Mouse (Mus musculus): ENCODE results near the gene Kank1. TPM values are rescaled to one million over a fixed set of nuclear protein-coding genes. Genes with fewer than 3 reads are reported as not detected.
A peak's percentile ranks its signal among the peaks of the same experiment; 100 is the strongest.

Gene Kank1
- total and polyA plus RNA-seq, 2 experiments from 2014 or later, result 13.5 to 23.3 TPM

GRCm38 (mm10) chr19:25271591-25271990, 34.8 kb downstream of the Kank1 start:
- Histone ChIP-seq H3K4me3 (ENCODE audit: low read length) (no peak overlapping the region), H3K27me3 (ENCODE audit: insufficient read depth, low read length) (no peaks in the 10 kb centered on the region), H3K9ac (replicated peaks; ENCODE audit: low read length) (no peak overlapping the region), H3K4me2 (ENCODE audit: low read depth, low read length) (no peak overlapping the region), H3K27ac (no peak overlapping the region), H3K36me3 (ENCODE audit: insufficient read depth, low read length) (no peaks in the 10 kb centered on the region), H3K9me3 (ENCODE audit: low read length) (no peaks in the 10 kb centered on the region), H3K4me1 (ENCODE audit: insufficient read depth, low read length) (peaks cover 12% of the 10 kb centered on the region)
- ATAC-seq, result no peak
- no peak for DNase-seq (ENCODE audit: low spot score)
- WGBS, result 53% methylated on average over 9 of the region's 9 CpGs
- no peak for TF ChIP-seq CTCF (IDR thresholded peaks at IDR 0.05; ENCODE audit: low read depth)

DNA sequence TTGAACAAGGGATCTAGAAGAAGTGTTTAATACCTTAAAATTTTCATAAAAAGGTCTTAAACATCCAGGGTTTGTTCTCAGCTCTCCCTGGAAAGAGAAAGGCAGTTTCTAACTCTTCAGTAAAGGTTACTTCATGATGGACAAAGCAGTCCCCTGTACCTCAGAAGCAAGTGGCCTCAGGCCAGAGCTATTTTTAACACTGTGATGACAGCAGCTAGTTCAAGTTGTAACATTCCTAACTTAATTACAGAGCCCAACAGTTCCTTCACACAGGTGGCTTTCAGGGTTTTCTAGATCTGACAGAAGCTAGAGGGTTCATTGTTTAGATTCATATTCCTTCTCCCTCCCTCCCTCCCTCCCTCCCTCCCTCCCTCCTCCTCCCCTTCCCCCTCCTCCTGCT, 36.4 kb downstream of the Kank1 start:
- ATAC-seq, result no peak
- H3K9me3 ChIP-seq (ENCODE audit: low read length), result no peaks in the 10 kb centered on the region
- H3K4me2 ChIP-seq (ENCODE audit: low read depth, low read length), result no peak overlapping the region
- TF ChIP-seq CTCF (IDR thresholded peaks at IDR 0.05; ENCODE audit: low read depth), result no peak
- no peak overlapping the region for H3K4me3 ChIP-seq (ENCODE audit: low read length)
- H3K27ac ChIP-seq, result no peak overlapping the region
- no peaks in the 10 kb centered on the region for H3K36me3 ChIP-seq (ENCODE audit: insufficient read depth, low read length)
- DNase-seq (ENCODE audit: low spot score), result no peak
- no peak overlapping the region for H3K9ac ChIP-seq (replicated peaks; ENCODE audit: low read length)
- no peaks in the 10 kb centered on the region for H3K27me3 ChIP-seq (ENCODE audit: insufficient read depth, low read length)
- peaks cover 4% of the 10 kb centered on the region for H3K4me1 ChIP-seq (ENCODE audit: insufficient read depth, low read length)

- H3K27me3 ChIP-seq (ENCODE audit: insufficient read depth, low read length), result no peaks in the 10 kb centered on the region
- no peak overlapping the region for H3K4me2 ChIP-seq (ENCODE audit: low read depth, low read length)
- no peak for DNase-seq (ENCODE audit: low spot score)
- no peaks in the 10 kb centered on the region for H3K9me3 ChIP-seq (ENCODE audit: low read length)
- H3K4me1 ChIP-seq (ENCODE audit: insufficient read depth, low read length), result no peaks in the 10 kb centered on the region
- no peak overlapping the region for H3K4me3 ChIP-seq (ENCODE audit: low read length)
- no peaks in the 10 kb centered on the region for H3K36me3 ChIP-seq (ENCODE audit: insufficient read depth, low read length)
- no peak for TF ChIP-seq CTCF (IDR thresholded peaks at IDR 0.05; ENCODE audit: low read depth)
- WGBS, result 83% methylated on average over 15 of the region's 15 CpGs
- no peak overlapping the region for H3K9ac ChIP-seq (replicated peaks; ENCODE audit: low read length)
- no peak for ATAC-seq
- H3K27ac ChIP-seq, result no peak overlapping the region
Observed at GRCm38 (mm10) chr19:25276600-25277395, 40.0 kb downstream of the Kank1 start.

DNA sequence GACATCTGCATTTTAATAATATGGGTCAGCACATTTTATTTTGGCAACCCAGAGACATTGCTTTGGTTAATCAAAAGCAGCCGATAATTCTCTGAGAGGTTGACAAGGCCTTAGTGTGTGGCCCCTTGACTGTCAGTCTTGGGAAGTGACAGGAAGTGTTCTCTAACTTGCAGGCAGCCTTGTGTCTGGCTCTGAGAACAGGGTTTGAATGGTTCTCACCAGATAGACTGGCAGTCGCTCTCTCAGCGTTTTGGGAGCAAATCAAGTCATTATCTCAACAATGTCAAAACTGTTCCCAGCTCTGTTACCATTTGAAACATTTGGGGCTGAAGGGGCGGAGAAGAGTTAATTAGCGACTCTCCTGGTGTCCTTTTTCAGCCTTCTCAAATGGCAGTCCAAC, 41.0 kb downstream of the Kank1 start:
- H3K27me3 ChIP-seq (ENCODE audit: insufficient read depth, low read length), result no peaks in the 10 kb centered on the region
- H3K9ac ChIP-seq (replicated peaks; ENCODE audit: low read length), result no peak overlapping the region
- TF ChIP-seq CTCF (IDR thresholded peaks at IDR 0.05; ENCODE audit: low read depth), result no peak
- ATAC-seq, result peak; percentile 86
- 32% methylated on average over 5 of the region's 5 CpGs for WGBS
- H3K4me3 ChIP-seq (ENCODE audit: low read length), result no peak overlapping the region
- H3K4me2 ChIP-seq (ENCODE audit: low read depth, low read length), result no peak overlapping the region
- peak overlapping the region; percentile 3; the same call in 1 of the 2 replicates for H3K27ac ChIP-seq
- H3K9me3 ChIP-seq (ENCODE audit: low read length), result no peaks in the 10 kb centered on the region
- DNase-seq (ENCODE audit: low spot score), result peak; percentile 33
- H3K4me1 ChIP-seq (ENCODE audit: insufficient read depth, low read length), result no peaks in the 10 kb centered on the region
- H3K36me3 ChIP-seq (ENCODE audit: insufficient read depth, low read length), result no peaks in the 10 kb centered on the region

GRCm38 (mm10) chr19:25279603-25280002, 42.8 kb downstream of the Kank1 start:
- H3K27ac ChIP-seq, result no peak overlapping the region
- 86% methylated on average over 5 of the region's 5 CpGs for WGBS
- no peaks in the 10 kb centered on the region for H3K9me3 ChIP-seq (ENCODE audit: low read length)
- DNase-seq (ENCODE audit: low spot score) (no peak), ATAC-seq (no peak)
- no peaks in the 10 kb centered on the region for H3K36me3 ChIP-seq (ENCODE audit: insufficient read depth, low read length)
- no peak overlapping the region for H3K9ac ChIP-seq (replicated peaks; ENCODE audit: low read length)
- no peaks in the 10 kb centered on the region for H3K4me1 ChIP-seq (ENCODE audit: insufficient read depth, low read length)
- no peak overlapping the region for H3K4me2 ChIP-seq (ENCODE audit: low read depth, low read length)
- no peaks in the 10 kb centered on the region for H3K27me3 ChIP-seq (ENCODE audit: insufficient read depth, low read length)
- TF ChIP-seq CTCF (IDR thresholded peaks at IDR 0.05; ENCODE audit: low read depth), result no peak
- H3K4me3 ChIP-seq (ENCODE audit: low read length), result no peak overlapping the region

DNA sequence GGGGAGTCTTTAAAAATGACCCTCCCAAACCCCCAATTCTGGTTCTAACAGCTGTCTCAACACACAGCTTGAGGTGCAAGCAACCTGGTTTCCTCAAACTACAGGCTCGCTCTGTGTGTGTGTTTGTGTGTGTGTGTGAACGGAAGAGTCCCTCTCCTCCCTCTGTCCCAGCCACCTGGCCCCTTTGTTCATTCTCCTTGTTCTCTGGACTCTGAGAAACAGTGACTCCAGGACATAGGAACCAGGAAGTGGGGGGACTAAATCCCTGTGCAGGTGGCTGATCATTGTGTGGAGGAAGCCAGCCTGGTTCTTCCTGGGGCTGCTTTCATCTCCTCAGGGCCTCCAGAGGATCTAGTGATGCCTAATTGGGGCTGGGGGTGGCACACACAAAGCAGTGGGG, 46.9 kb downstream of the Kank1 start:
- H3K4me3 ChIP-seq (ENCODE audit: low read length), result no peak overlapping the region
- no peaks in the 10 kb centered on the region; the same call in 1 of the 2 replicates for H3K4me1 ChIP-seq (ENCODE audit: insufficient read depth, low read length)
- no peaks in the 10 kb centered on the region for H3K27me3 ChIP-seq (ENCODE audit: insufficient read depth, low read length)
- 96% methylated on average over 2 of the region's 2 CpGs for WGBS
- TF ChIP-seq CTCF (IDR thresholded peaks at IDR 0.05; ENCODE audit: low read depth), result no peak
- H3K9me3 ChIP-seq (ENCODE audit: low read length), result no peaks in the 10 kb centered on the region
- no peak overlapping the region for H3K27ac ChIP-seq
- H3K4me2 ChIP-seq (ENCODE audit: low read depth, low read length), result no peak overlapping the region
- no peak for ATAC-seq
- DNase-seq (ENCODE audit: low spot score), result no peak
- H3K36me3 ChIP-seq (ENCODE audit: insufficient read depth, low read length), result no peaks in the 10 kb centered on the region
- no peak overlapping the region for H3K9ac ChIP-seq (replicated peaks; ENCODE audit: low read length)

Measured in hindbrain, postnatal 0 days (tissue).